Mouse (Mus musculus): ENCODE results near the gene Fam228b. TPM values are rescaled to one million over a fixed set of nuclear protein-coding genes. Genes with fewer than 3 reads are reported as not detected.
"Not testable (repeated sequence)": the region's sequence is repeated elsewhere in the genome, so short reads cannot be mapped to it uniquely, and the experiment has no call there.

The Fam228b gene
- polyA plus RNA-seq, 1 experiment from 2014 or later = 5.5 TPM

GRCm38 (mm10) chr12:4708296-4708695 is 60.8 kb downstream of the Fam228b start:
- no peaks in the 10 kb centered on the region for H3K4me1 ChIP-seq (ENCODE audit: control insufficient read depth, insufficient read depth, low read length)
- no peak for DNase-seq (ENCODE audit: low spot score)
- 83% methylated on average over 4 of the region's 4 CpGs for WGBS
- ATAC-seq = no peak
- no peak overlapping the region for H3K9ac ChIP-seq (ENCODE audit: low read length)
- no peak overlapping the region for H3K27ac ChIP-seq (ENCODE audit: low read depth, low read length)
- H3K4me2 ChIP-seq (ENCODE audit: low read length) = no peak overlapping the region
- peaks cover 24% of the 10 kb centered on the region for H3K36me3 ChIP-seq (ENCODE audit: control insufficient read depth, insufficient read depth, low read length)
- H3K9me3 ChIP-seq (replicated peaks; ENCODE audit: control insufficient read depth, low read length) = no peaks in the 10 kb centered on the region
- H3K27me3 ChIP-seq (replicated peaks; ENCODE audit: control insufficient read depth, insufficient read depth, low read length) = no peaks in the 10 kb centered on the region
- no peak overlapping the region for H3K4me3 ChIP-seq (ENCODE audit: low read depth, low read length)

- no peaks in the 10 kb centered on the region for H3K27me3 ChIP-seq (replicated peaks; ENCODE audit: control insufficient read depth, insufficient read depth, low read length)
- WGBS = 91% methylated on average over 14 of the region's 14 CpGs
- H3K27ac ChIP-seq (ENCODE audit: low read depth, low read length) = no peak overlapping the region
- peaks cover 19% of the 10 kb centered on the region for H3K36me3 ChIP-seq (ENCODE audit: control insufficient read depth, insufficient read depth, low read length)
- ATAC-seq = no peak
- no peaks in the 10 kb centered on the region for H3K4me1 ChIP-seq (ENCODE audit: control insufficient read depth, insufficient read depth, low read length)
- no peak overlapping the region for H3K4me2 ChIP-seq (ENCODE audit: low read length)
- no peak for DNase-seq (ENCODE audit: low spot score)
- H3K9me3 ChIP-seq (replicated peaks; ENCODE audit: control insufficient read depth, low read length) = no peaks in the 10 kb centered on the region
- H3K9ac ChIP-seq (ENCODE audit: low read length) = no peak overlapping the region
- no peak overlapping the region for H3K4me3 ChIP-seq (ENCODE audit: low read depth, low read length)
Measured at GRCm38 (mm10) chr12:4707488-4708017, 61.5 kb downstream of the Fam228b start.

GRCm38 (mm10) chr12:4706901-4707300 is 62.2 kb downstream of the Fam228b start:
- Histone ChIP-seq H3K4me2 (ENCODE audit: low read length) (no peak overlapping the region), H3K9me3 (replicated peaks; ENCODE audit: control insufficient read depth, low read length) (no peaks in the 10 kb centered on the region), H3K27me3 (replicated peaks; ENCODE audit: control insufficient read depth, insufficient read depth, low read length) (no peaks in the 10 kb centered on the region), H3K4me3 (ENCODE audit: low read depth, low read length) (no peak overlapping the region), H3K36me3 (ENCODE audit: control insufficient read depth, insufficient read depth, low read length) (peaks cover 14% of the 10 kb centered on the region), H3K9ac (ENCODE audit: low read length) (no peak overlapping the region), H3K4me1 (ENCODE audit: control insufficient read depth, insufficient read depth, low read length) (no peaks in the 10 kb centered on the region), H3K27ac (ENCODE audit: low read depth, low read length) (no peak overlapping the region)
- no peak for ATAC-seq
- DNase-seq (ENCODE audit: low spot score) = no peak
- 89% methylated on average over 10 of the region's 10 CpGs for WGBS

- Histone ChIP-seq H3K27ac (ENCODE audit: low read depth, low read length) (no peak overlapping the region), H3K36me3 (ENCODE audit: control insufficient read depth, insufficient read depth, low read length) (peaks cover 16% of the 10 kb centered on the region), H3K4me2 (ENCODE audit: low read length) (no peak overlapping the region), H3K27me3 (replicated peaks; ENCODE audit: control insufficient read depth, insufficient read depth, low read length) (no peaks in the 10 kb centered on the region), H3K9me3 (replicated peaks; ENCODE audit: control insufficient read depth, low read length) (no peaks in the 10 kb centered on the region), H3K4me1 (ENCODE audit: control insufficient read depth, insufficient read depth, low read length) (no peaks in the 10 kb centered on the region), H3K4me3 (ENCODE audit: low read depth, low read length) (no peak overlapping the region), H3K9ac (ENCODE audit: low read length) (no peak overlapping the region)
- ATAC-seq (no peak), DNase-seq (ENCODE audit: low spot score) (no peak)
- WGBS = 91% methylated on average over 5 of the region's 5 CpGs
Measured at GRCm38 (mm10) chr12:4706175-4706574, 62.9 kb downstream of the Fam228b start.

- peaks cover 16% of the 10 kb centered on the region for H3K36me3 ChIP-seq (ENCODE audit: control insufficient read depth, insufficient read depth, low read length)
- H3K4me2 ChIP-seq (ENCODE audit: low read length); H3K9ac ChIP-seq (ENCODE audit: low read length); DNase-seq (ENCODE audit: low spot score); H3K9me3 ChIP-seq (replicated peaks; ENCODE audit: control insufficient read depth, low read length); H3K4me3 ChIP-seq (ENCODE audit: low read depth, low read length); H3K4me1 ChIP-seq (ENCODE audit: control insufficient read depth, insufficient read depth, low read length); H3K27me3 ChIP-seq (replicated peaks; ENCODE audit: control insufficient read depth, insufficient read depth, low read length); ATAC-seq; H3K27ac ChIP-seq (ENCODE audit: low read depth, low read length): not testable (repeated sequence)
- 73% methylated on average over 6 of the region's 6 CpGs for WGBS
Measured at GRCm38 (mm10) chr12:4705626-4706025, 63.4 kb downstream of the Fam228b start.

DNA sequence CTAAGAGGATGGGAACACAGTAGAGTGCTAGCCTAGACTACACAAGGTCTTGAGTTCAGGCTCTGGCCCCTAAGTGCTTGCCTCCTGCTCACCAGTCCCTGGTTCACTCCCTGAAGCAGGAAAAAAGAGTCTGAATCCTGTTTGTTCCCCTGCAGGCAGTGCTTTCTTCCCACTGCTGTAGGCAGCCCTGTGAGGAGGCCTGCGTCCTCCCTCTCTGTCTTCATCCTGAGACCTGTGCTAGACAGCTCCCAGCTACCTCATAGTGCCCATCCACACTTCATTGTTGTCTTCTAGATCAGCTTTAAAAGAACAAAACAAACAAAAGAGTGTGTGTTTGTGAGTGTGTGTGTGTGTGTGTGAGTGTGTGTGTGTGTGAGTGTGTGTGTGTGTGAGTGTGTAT is 74.5 kb downstream of the Fam228b start:
- Histone ChIP-seq H3K4me3 (ENCODE audit: low read depth, low read length) (no peak overlapping the region), H3K27ac (ENCODE audit: low read depth, low read length) (no peak overlapping the region), H3K27me3 (replicated peaks; ENCODE audit: control insufficient read depth, insufficient read depth, low read length) (no peaks in the 10 kb centered on the region), H3K4me2 (ENCODE audit: low read length) (no peak overlapping the region), H3K9me3 (replicated peaks; ENCODE audit: control insufficient read depth, low read length) (no peaks in the 10 kb centered on the region), H3K36me3 (ENCODE audit: control insufficient read depth, insufficient read depth, low read length) (0 out of 2 replicates have a peak, but pooled peaks cover 7% of the 10 kb centered on the region), H3K9ac (ENCODE audit: low read length) (no peak overlapping the region), H3K4me1 (ENCODE audit: control insufficient read depth, insufficient read depth, low read length) (no peaks in the 10 kb centered on the region)
- DNase-seq (ENCODE audit: low spot score) (no peak), ATAC-seq (no peak)
- WGBS = 74% methylated on average over 1 of the region's 1 CpGs

DNA sequence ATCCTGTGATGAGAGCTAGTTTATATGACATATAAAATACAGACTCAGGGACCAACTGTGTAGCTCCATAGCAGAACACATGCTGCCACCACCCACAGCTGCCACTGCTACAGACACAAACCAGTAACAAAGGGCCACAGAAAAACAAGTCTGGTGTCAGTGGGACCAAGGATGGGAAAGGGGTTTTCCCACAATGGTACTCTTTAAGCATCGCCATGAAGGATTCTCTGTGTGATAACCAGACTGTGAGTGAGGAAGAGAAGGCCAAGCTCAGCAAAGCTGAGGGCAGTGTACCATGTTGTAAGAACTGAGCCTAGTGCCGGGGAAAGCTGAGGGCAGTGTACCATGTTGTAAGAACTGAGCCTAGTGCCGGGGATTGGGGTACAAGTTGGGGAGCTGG is 77.9 kb downstream of the Fam228b start:
- H3K27me3 ChIP-seq (replicated peaks; ENCODE audit: control insufficient read depth, insufficient read depth, low read length) = no peaks in the 10 kb centered on the region
- no peak overlapping the region for H3K27ac ChIP-seq (ENCODE audit: low read depth, low read length)
- H3K9me3 ChIP-seq (replicated peaks; ENCODE audit: control insufficient read depth, low read length) = no peaks in the 10 kb centered on the region
- H3K4me2 ChIP-seq (ENCODE audit: low read length) = no peak overlapping the region
- no peak for DNase-seq (ENCODE audit: low spot score)
- no peak overlapping the region for H3K9ac ChIP-seq (ENCODE audit: low read length)
- no peak for ATAC-seq
- H3K36me3 ChIP-seq (ENCODE audit: control insufficient read depth, insufficient read depth, low read length) = no peaks in the 10 kb centered on the region
- no peaks in the 10 kb centered on the region for H3K4me1 ChIP-seq (ENCODE audit: control insufficient read depth, insufficient read depth, low read length)
- 93% methylated on average over 3 of the region's 3 CpGs for WGBS
- H3K4me3 ChIP-seq (ENCODE audit: low read depth, low read length) = no peak overlapping the region

Other genes with a start within 250 kb of the Fam228b start
- 13.0 and 14.5 TPM in 2 replicates for gene Itsn2, start 176.6 kb downstream of the Fam228b start, polyA plus RNA-seq (2014; fragmentation: Nextera tagmentation; extraction: Ambion mirVana)
- gene Gm3625, start 176.3 kb downstream of the Fam228b start, polyA plus RNA-seq (2014; fragmentation: Nextera tagmentation; extraction: Ambion mirVana) = not detected in 2 replicates
- gene Fam228a, start 30.8 kb downstream of the Fam228b start, polyA plus RNA-seq (2014; fragmentation: Nextera tagmentation; extraction: Ambion mirVana) = 0.13 and 0.53 TPM in 2 replicates
- 10.7 and 11.8 TPM in 2 replicates for gene Pfn4, start 245 bp downstream of the Fam228b start, polyA plus RNA-seq (2014; fragmentation: Nextera tagmentation; extraction: Ambion mirVana)
- 362 and 405 TPM in 2 replicates for gene Sf3b6, start 48.3 kb upstream of the Fam228b start, polyA plus RNA-seq (2014; fragmentation: Nextera tagmentation; extraction: Ambion mirVana)
- gene Fkbp1b, start 72.3 kb upstream of the Fam228b start, polyA plus RNA-seq (2014; fragmentation: Nextera tagmentation; extraction: Ambion mirVana) = 26.8 and 28.2 TPM in 2 replicates
- gene Wdcp, start 74.0 kb upstream of the Fam228b start, polyA plus RNA-seq (2014; fragmentation: Nextera tagmentation; extraction: Ambion mirVana) = 12.2 and 12.7 TPM in 2 replicates
- 0.59 and 0.83 TPM in 2 replicates for gene Mfsd2b, start 105.1 kb upstream of the Fam228b start, polyA plus RNA-seq (2014; fragmentation: Nextera tagmentation; extraction: Ambion mirVana)
- gene Ubxn2a, start 138.4 kb upstream of the Fam228b start, polyA plus RNA-seq (2014; fragmentation: Nextera tagmentation; extraction: Ambion mirVana) = 32.4 and 37.2 TPM in 2 replicates
- gene Atad2b, start 148.1 kb upstream of the Fam228b start, polyA plus RNA-seq (2014; fragmentation: Nextera tagmentation; extraction: Ambion mirVana) = 12.8 and 13.3 TPM in 2 replicates